Mouse (Mus musculus) forebrain, embryonic 11.5 days (tissue): ENCODE data around the gene Upp2. TPM values are rescaled to one million over a fixed set of nuclear protein-coding genes. Genes with fewer than 3 reads are reported as not detected.

Experiments
- ATAC-seq: fragments of 200-750 bp; cut with Nextera tagmentation; replicated peaks from 2 replicates; pipeline ENCODE4 v1.8.0; 2017; ENCODE audit warnings: moderate TSS enrichment; ENCODE audit not compliant: low FRiP score
- DNase-seq: peaks from one replicate; pipeline ENCODE4 v3.0.0-alpha.2; 2017; ENCODE audit warnings: low spot score
- H3K27ac ChIP-seq: fragments of 300-500 bp; sonication (generic); 2 replicates; pipeline ENCODE4 v1.5.1; 2014; ENCODE audit warnings: low read depth, low read length
- H3K27me3 ChIP-seq: fragments of 300-500 bp; sonication (generic); 2 replicates; pipeline ENCODE4 v1.6.1; 2014; ENCODE audit warnings: mild to moderate bottlenecking, low read length, mixed read lengths; ENCODE audit not compliant: control insufficient read depth, insufficient read depth
- H3K36me3 ChIP-seq: fragments of 300-500 bp; sonication (generic); 2 replicates; pipeline ENCODE4 v1.6.1; 2014; ENCODE audit warnings: mild to moderate bottlenecking, low read length, moderate library complexity, mixed read lengths; ENCODE audit not compliant: control insufficient read depth, insufficient read depth
- H3K4me1 ChIP-seq: fragments of 300-500 bp; sonication (generic); replicated peaks from 2 replicates; pipeline ENCODE4 v1.6.1; 2014; ENCODE audit warnings: low read length, mixed read lengths; ENCODE audit not compliant: control insufficient read depth, insufficient read depth
- H3K4me2 ChIP-seq: fragments of 300-500 bp; sonication (generic); 2 replicates; pipeline ENCODE4 v1.6.1; 2014; ENCODE audit warnings: low read depth, mild to moderate bottlenecking, low read length, moderate library complexity, mixed read lengths; ENCODE audit not compliant: severe bottlenecking
- H3K4me3 ChIP-seq: fragments of 300-500 bp; sonication (generic); 2 replicates; pipeline ENCODE4 v1.5.1; 2014; ENCODE audit warnings: low read depth, low read length
- H3K9ac ChIP-seq: fragments of 300-500 bp; sonication (generic); 2 replicates; pipeline ENCODE4 v1.6.1; 2014; ENCODE audit warnings: low read length
- H3K9me3 ChIP-seq: fragments of 300-500 bp; sonication (generic); 2 replicates; pipeline ENCODE4 v1.6.1; 2016; ENCODE audit warnings: low read length, mixed read lengths; ENCODE audit not compliant: control insufficient read depth
- WGBS: fragments of 180-500 bp; shearing (Covaris S2); extraction: QIAGEN DNeasy Blood & Tissue Kit; methylation state at CpG from one replicate; pipeline ENCODE4 v1.1.7; 2014; 5-methylcytosine and 5-hydroxymethylcytosine counted together
- polyA plus RNA-seq: library from polyadenylated mRNA; unstranded; fragments of >200 nt; fragmentation: Nextera tagmentation; extraction: Ambion mirVana; gene quantifications from 2 replicates; pipeline ENCODE4 v1.2.1, GENCODE M21; 2014

Upp2 gene
- polyA plus RNA-seq, 1 experiment from 2014 or later, result 4.9 TPM

- WGBS, result 69% methylated on average over 4 of the region's 4 CpGs
- Histone ChIP-seq H3K27me3 (no peaks in the 10 kb centered on the region), H3K4me1 (no peaks in the 10 kb centered on the region; the same call in 1 of the 2 replicates), H3K9me3 (no peaks in the 10 kb centered on the region), H3K27ac (no peak overlapping the region), H3K9ac (no peak overlapping the region), H3K4me3 (no peak overlapping the region), H3K4me2 (no peak overlapping the region), H3K36me3 (no peaks in the 10 kb centered on the region)
- ATAC-seq, result no peak
- DNase-seq, result no peak
These were observed 5.0 kb upstream of the Upp2 start for GRCm38 (mm10) chr2:58562137-58562536.

DNA sequence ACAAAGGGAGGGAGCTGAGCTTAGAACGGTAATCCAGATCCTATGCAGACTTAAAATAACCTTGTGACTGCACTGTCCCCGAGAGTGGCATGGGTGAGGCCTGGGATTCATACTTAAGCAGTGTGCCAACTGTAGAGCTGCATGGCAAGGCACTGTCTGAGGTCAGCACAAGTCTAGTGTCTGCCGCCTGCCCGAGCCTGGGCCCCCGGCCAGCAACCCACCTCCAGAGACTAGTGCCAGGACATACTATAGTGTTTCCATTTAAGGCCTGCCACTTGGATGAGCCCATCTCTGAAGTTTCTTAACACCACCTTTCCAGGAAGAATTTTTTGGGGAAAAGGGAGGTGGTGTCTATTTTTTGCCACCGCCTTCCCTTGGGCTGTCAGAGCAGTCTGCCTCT, 1.8 kb upstream of the Upp2 start:
- H3K27ac ChIP-seq, result no peak overlapping the region
- no peak for ATAC-seq

GRCm38 (mm10) chr2:58566049-58566409, 1.1 kb upstream of the Upp2 start:
- ATAC-seq (no peak), DNase-seq (no peak)
- no peaks in the 10 kb centered on the region for H3K36me3 ChIP-seq
- 3% methylated on average over 6 of the region's 6 CpGs for WGBS
- H3K4me2 ChIP-seq, result peak overlapping the region; percentile 64
- peaks cover 9% of the 10 kb centered on the region for H3K4me1 ChIP-seq
- peak overlapping the region; percentile 88; the same call in 1 of the 2 replicates for H3K27ac ChIP-seq
- no peaks in the 10 kb centered on the region for H3K27me3 ChIP-seq
- H3K4me3 ChIP-seq, result peak overlapping the region; percentile 92
- H3K9me3 ChIP-seq, result no peaks in the 10 kb centered on the region
- H3K9ac ChIP-seq, result peak overlapping the region; percentile 94

More for the DNA sequence above, 1.8 kb upstream of the Upp2 start:
- WGBS, result 67% methylated on average over 6 of the region's 6 CpGs
- H3K4me3 ChIP-seq, result no peak overlapping the region
- H3K4me1 ChIP-seq, result peaks cover 9% of the 10 kb centered on the region
- H3K36me3 ChIP-seq, result no peaks in the 10 kb centered on the region
- H3K27me3 ChIP-seq, result no peaks in the 10 kb centered on the region
- peak overlapping the region; percentile 64 for H3K4me2 ChIP-seq
- no peak for DNase-seq
- H3K9ac ChIP-seq, result no peak overlapping the region
- no peaks in the 10 kb centered on the region for H3K9me3 ChIP-seq

DNA sequence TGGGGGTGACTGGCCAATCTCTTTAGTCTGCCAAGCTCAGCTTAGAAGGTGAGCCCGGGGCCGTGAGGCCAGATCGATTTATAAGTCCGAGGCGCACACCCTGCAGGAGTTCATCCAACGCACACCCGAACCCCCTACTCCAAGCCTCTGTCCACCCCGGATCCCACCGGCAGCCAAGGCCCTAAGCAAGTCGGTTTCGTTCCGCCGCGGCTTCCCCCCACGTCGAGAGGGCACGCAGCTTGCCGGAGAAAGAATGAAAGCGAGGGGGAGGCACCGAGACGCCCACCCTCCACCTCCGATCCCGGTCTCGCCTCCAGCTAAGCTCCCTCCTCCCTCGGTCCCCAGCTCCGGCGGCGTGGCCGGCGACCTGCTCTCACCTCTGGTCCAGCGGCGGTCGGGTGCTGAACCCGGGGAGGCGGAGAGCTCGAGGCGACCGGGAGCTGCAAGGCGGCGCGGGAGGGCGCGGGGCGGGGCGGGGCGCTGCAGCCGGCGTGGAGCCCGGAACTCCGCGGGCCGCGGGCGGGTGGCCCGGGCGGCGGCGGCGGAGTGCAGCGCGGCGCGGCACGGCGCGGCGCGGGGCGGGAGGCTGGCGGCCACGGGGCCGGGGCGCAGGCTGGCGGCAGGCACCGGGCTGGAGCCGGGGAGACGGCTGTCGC, 560 bp upstream of the Upp2 start:
- no peaks in the 10 kb centered on the region for H3K9me3 ChIP-seq
- under 1% methylated on average over 64 of the region's 78 CpGs for WGBS
- peak overlapping the region; percentile 94 for H3K9ac ChIP-seq
- H3K27ac ChIP-seq, result peak overlapping the region; percentile 88
- H3K4me3 ChIP-seq, result peak overlapping the region; percentile 92
- ATAC-seq, result peak; percentile 68
- no peaks in the 10 kb centered on the region for H3K27me3 ChIP-seq
- DNase-seq, result peak; percentile 81
- no peaks in the 10 kb centered on the region for H3K36me3 ChIP-seq
- H3K4me2 ChIP-seq, result peak overlapping the region; percentile 64
- H3K4me1 ChIP-seq, result peaks cover 9% of the 10 kb centered on the region

- peaks cover 9% of the 10 kb centered on the region for H3K4me1 ChIP-seq
- H3K9me3 ChIP-seq, result no peaks in the 10 kb centered on the region
- 7% methylated on average over 12 of the region's 12 CpGs for WGBS
- ATAC-seq (no peak), DNase-seq (no peak)
- no peaks in the 10 kb centered on the region for H3K36me3 ChIP-seq
- peak overlapping the region; percentile 64 for H3K4me2 ChIP-seq
- H3K27me3 ChIP-seq, result no peaks in the 10 kb centered on the region
- H3K27ac ChIP-seq, result peak overlapping the region; percentile 88; the same call in 1 of the 2 replicates
- H3K9ac ChIP-seq, result peak overlapping the region; percentile 94
- H3K4me3 ChIP-seq, result peak overlapping the region; percentile 92
These were observed 995 bp downstream of the Upp2 start for GRCm38 (mm10) chr2:58567866-58568719.

GRCm38 (mm10) chr2:58568841-58569645, 1.9 kb downstream of the Upp2 start:
- no peaks in the 10 kb centered on the region for H3K9me3 ChIP-seq
- no peaks in the 10 kb centered on the region for H3K36me3 ChIP-seq
- WGBS, result 57% methylated on average over 4 of the region's 4 CpGs
- peaks cover 9% of the 10 kb centered on the region for H3K4me1 ChIP-seq
- no peak overlapping the region for H3K4me3 ChIP-seq
- ATAC-seq (no peak), DNase-seq (no peak)
- peak overlapping the region; percentile 64; the same call in 1 of the 2 replicates for H3K4me2 ChIP-seq
- H3K27ac ChIP-seq, result no peak overlapping the region
- H3K9ac ChIP-seq, result no peak overlapping the region
- no peaks in the 10 kb centered on the region for H3K27me3 ChIP-seq

DNA sequence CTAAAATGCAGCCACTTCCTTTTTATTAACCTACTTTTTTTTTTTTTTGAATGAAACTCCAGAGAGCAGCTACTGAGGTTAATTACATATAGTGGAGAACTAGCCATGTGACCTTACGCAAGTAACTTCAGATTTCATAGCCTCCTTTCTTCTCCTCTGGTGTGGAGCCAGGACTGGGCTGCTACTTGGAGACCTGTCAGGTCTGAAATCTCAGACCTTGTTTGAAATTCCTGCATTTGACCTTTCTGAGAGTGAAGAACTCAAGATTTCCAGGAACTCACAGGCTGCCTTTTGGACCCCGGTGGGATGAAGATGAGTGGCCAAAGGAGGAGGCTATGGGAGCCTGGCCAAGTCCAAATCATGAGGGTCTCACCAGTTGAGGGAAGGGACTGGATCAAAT, 7.1 kb downstream of the Upp2 start:
- no peaks in the 10 kb centered on the region for H3K4me1 ChIP-seq
- no peak overlapping the region for H3K4me2 ChIP-seq
- ATAC-seq, result no peak
- no peak overlapping the region for H3K9ac ChIP-seq
- H3K36me3 ChIP-seq, result no peaks in the 10 kb centered on the region
- no peaks in the 10 kb centered on the region for H3K9me3 ChIP-seq
- no peak overlapping the region for H3K27ac ChIP-seq
- H3K4me3 ChIP-seq, result no peak overlapping the region
- DNase-seq, result no peak
- WGBS, result 89% methylated on average over 2 of the region's 2 CpGs
- H3K27me3 ChIP-seq, result no peaks in the 10 kb centered on the region

DNA sequence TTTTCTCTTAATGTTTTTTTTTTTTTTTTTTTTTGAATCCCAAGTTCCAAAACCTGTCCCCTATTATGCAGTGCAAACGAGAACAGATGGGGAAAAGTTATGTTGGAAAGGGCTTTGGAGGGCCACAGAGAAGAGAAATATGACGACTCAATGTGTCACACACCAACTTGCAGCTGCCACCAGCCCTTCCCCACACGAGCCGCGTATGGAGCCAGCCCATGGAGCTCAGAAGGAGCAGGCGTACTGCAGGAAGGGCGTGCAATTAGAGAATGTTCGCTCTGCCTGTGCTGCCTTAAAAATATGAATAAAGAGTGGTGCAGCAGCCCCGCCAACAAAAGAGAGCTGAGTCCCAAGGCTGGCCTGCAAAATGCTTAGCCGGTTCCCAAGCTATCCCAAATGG, 19.2 kb downstream of the Upp2 start:
- H3K4me3 ChIP-seq, result no peak overlapping the region
- WGBS, result 69% methylated on average over 10 of the region's 10 CpGs
- H3K27ac ChIP-seq, result no peak overlapping the region
- H3K27me3 ChIP-seq, result no peaks in the 10 kb centered on the region
- no peaks in the 10 kb centered on the region for H3K4me1 ChIP-seq
- no peak overlapping the region for H3K9ac ChIP-seq
- H3K36me3 ChIP-seq, result no peaks in the 10 kb centered on the region
- ATAC-seq (no peak), DNase-seq (no peak)
- no peaks in the 10 kb centered on the region for H3K9me3 ChIP-seq
- H3K4me2 ChIP-seq, result no peak overlapping the region
